Mouse (Mus musculus) brain, embryonic 14.5 days (tissue): ENCODE data around the gene Ip6k2.

Experiments
- CTCF ChIP-seq: fragments of 200-500 bp; IDR thresholded peaks from 2 replicates; pipeline ENCODE4 v1.5.1; 2012; ENCODE audit warnings: inconsistent platforms, mild to moderate bottlenecking, moderate library complexity, borderline replicate concordance; ENCODE audit not compliant: insufficient read depth, insufficient read length; ENCODE audit errors: extremely low read depth
- POLR2A ChIP-seq: fragments of 200-500 bp; IDR thresholded peaks from 2 replicates; pipeline ENCODE4 v1.6.1; 2012; ENCODE audit warnings: mild to moderate bottlenecking, inconsistent platforms, borderline replicate concordance; ENCODE audit not compliant: poor library complexity, insufficient read depth, insufficient read length, severe bottlenecking; ENCODE audit errors: extremely low read depth

- peak; percentile 64 for TF ChIP-seq CTCF
- TF ChIP-seq POLR2A: no peak
Observed at GRCm38 (mm10) chr9:108853635-108854240, 70.1 kb downstream of the Ip6k2 start.
